Mouse (Mus musculus) effector memory CD4-positive, alpha-beta T cell, adult 7 months (primary cell): Measurements from ENCODE around the gene Nkx2-4. TPM values are rescaled to one million over a fixed set of nuclear protein-coding genes. Genes with fewer than 3 reads are reported as not detected.

Experiments
- polyA plus RNA-seq: library from polyadenylated mRNA; unstranded; fragments of 100-300 nt; shearing (Covaris generic); gene quantifications from one replicate; pipeline ENCODE4 v1.2.1, GENCODE M21; 2017

Gene Nkx2-4
- polyA plus RNA-seq = not detected

GRCm38 (mm10) chr2:147085072-147085870 lies at the start of gene Nkx2-4:
Gene Nkx2-4 (minus strand): TSS chr2:147085445.

Other genes starting within 250 kb of the Nkx2-4 start
- gene Kiz, start 229.6 kb downstream of the Nkx2-4 start, polyA plus RNA-seq = 19.7 TPM
- 182 TPM for gene Xrn2, start 72.4 kb downstream of the Nkx2-4 start, polyA plus RNA-seq
- not detected for gene Nkx2-2, start 108.8 kb upstream of the Nkx2-4 start, polyA plus RNA-seq